Mouse (Mus musculus) kidney, embryonic 15.5 days (tissue): ENCODE measurements at regions not wholly inside any gene's neighbourhood (a gene's known extent, or its start where the extent isn't known, plus 50 kb on each side); places are given as distances from the start of the nearest gene placed in this dataset.
A peak's percentile ranks its signal among the peaks of the same experiment; 100 is the strongest.

Experiments used
- ATAC-seq: fragments of 200-750 bp; cut with Nextera tagmentation; replicated peaks from 2 replicates; pipeline ENCODE4 v1.8.0; 2017; ENCODE audit warnings: moderate TSS enrichment; ENCODE audit not compliant: low FRiP score
- H3K27ac ChIP-seq: fragments of 300-500 bp; sonication (generic); 2 replicates; pipeline ENCODE4 v1.5.1; 2015; ENCODE audit warnings: mild to moderate bottlenecking, inconsistent platforms
- H3K27me3 ChIP-seq: fragments of 300-500 bp; sonication (generic); 2 replicates; pipeline ENCODE4 v1.6.1; 2015; ENCODE audit warnings: inconsistent platforms
- H3K36me3 ChIP-seq: fragments of 300-500 bp; sonication (generic); 2 replicates; pipeline ENCODE4 v1.6.1; 2015; ENCODE audit warnings: inconsistent platforms
- H3K4me1 ChIP-seq: fragments of 300-500 bp; sonication (generic); 2 replicates; pipeline ENCODE4 v1.6.1; 2015; ENCODE audit warnings: inconsistent platforms
- H3K4me2 ChIP-seq: fragments of 300-500 bp; sonication (generic); 2 replicates; pipeline ENCODE4 v1.6.1; 2015; ENCODE audit warnings: moderate library complexity, mild to moderate bottlenecking, inconsistent platforms
- H3K4me3 ChIP-seq: fragments of 300-500 bp; sonication (generic); replicated peaks from 2 replicates; pipeline ENCODE4 v1.5.1; 2015; ENCODE audit warnings: mild to moderate bottlenecking, inconsistent platforms
- H3K9ac ChIP-seq: fragments of 300-500 bp; sonication (generic); 2 replicates; pipeline ENCODE4 v1.6.1; 2015; ENCODE audit warnings: mild to moderate bottlenecking, inconsistent platforms
- H3K9me3 ChIP-seq: fragments of 300-500 bp; sonication (generic); replicated peaks from 2 replicates; pipeline ENCODE4 v1.6.1; 2016; ENCODE audit warnings: inconsistent platforms
- WGBS: fragments of 180-500 bp; shearing (Covaris S2); methylation state at CpG from one replicate; pipeline ENCODE4 v1.1.7; 2015; ENCODE audit warnings: mixed read lengths; 5-methylcytosine and 5-hydroxymethylcytosine counted together

GRCm38 (mm10) chr3:101181958-101182357 lies 71.9 kb upstream of the Ptgfrn start:
- no peak for ATAC-seq
- Histone ChIP-seq H3K9me3 (peaks cover 12% of the 10 kb centered on the region), H3K27me3 (no peaks in the 10 kb centered on the region), H3K4me1 (no peaks in the 10 kb centered on the region), H3K36me3 (no peaks in the 10 kb centered on the region), H3K4me2 (no peak overlapping the region), H3K4me3 (no peak overlapping the region), H3K9ac (no peak overlapping the region), H3K27ac (no peak overlapping the region)
- 87% methylated on average over 11 of the region's 11 CpGs for WGBS

DNA sequence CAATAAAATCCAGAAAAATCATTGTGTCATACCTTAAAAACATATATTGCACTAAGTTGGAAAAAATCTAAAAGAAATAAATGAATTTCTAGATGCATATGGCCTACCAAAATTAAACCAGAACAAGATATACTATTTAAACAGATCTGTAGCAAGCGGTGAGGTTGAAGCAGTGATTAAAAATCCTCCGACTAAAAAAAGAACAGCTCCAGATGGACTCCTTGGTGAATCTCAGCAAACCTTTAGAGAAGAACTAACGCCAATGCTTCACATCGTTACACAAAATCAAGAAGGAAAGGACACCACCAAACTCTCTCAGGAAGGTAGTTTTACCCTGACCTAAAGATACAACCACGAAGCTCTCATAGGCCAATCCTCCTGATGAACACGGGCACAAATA lies 63.9 kb upstream of the Ptgfrn start:
- Histone ChIP-seq H3K27me3 (no peaks in the 10 kb centered on the region), H3K9me3 (peaks cover 9% of the 10 kb centered on the region), H3K9ac (no peak overlapping the region), H3K4me1 (0 out of 2 replicates have a peak, but pooled peaks cover 2% of the 10 kb centered on the region), H3K4me2 (no peak overlapping the region), H3K36me3 (no peaks in the 10 kb centered on the region), H3K27ac (no peak overlapping the region), H3K4me3 (no peak overlapping the region)
- no peak for ATAC-seq
- 91% methylated on average over 6 of the region's 6 CpGs for WGBS

DNA sequence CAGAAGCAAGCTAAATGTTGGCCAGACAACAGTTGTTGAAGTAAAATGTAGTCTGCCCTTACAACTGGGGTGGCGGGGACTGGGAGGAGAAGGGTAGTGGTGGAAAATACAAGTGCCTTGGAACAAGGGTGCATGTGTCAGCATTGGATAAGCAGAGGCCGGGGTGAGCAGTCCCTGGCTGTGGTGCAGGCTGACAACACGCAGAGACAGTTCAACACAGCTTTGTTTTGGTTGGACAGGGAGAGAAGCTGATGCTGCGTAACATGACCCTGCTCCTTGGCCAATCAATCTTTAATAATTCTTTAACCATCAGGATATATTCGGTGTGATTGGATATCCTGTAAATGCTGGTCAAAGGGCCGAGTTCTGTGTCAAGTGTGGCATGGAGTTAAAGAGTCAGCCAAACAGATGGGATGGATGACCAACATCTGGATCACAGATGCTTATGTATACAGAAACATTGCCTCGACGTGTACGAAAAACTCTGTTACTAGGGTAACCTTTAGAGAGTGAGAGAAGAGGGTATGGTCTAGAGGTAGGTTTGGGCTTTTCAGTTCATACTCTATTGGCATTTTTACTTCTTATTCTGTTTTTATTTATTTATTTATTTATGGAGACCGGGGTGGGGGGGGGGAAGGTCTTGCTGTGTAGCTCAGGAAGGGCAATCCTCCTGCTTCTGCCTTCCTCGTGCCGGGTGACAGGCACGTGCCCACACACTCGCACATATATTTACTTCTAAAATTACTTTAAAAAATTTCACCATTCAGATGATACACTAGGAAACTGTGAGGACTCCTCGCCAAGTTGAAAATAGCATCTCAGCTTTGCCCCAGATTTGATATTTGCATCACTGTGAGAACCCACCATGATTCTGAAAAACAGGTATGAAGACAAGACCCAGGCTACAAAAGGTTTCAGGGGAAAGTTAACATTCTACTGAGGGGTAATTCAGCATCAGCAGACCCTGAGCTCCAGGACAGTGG lies 60.2 kb upstream of the Ptgfrn start:
- Histone ChIP-seq H3K4me2 (no peak overlapping the region), H3K4me3 (no peak overlapping the region), H3K9ac (no peak overlapping the region), H3K9me3 (no peaks in the 10 kb centered on the region), H3K36me3 (no peaks in the 10 kb centered on the region), H3K27me3 (no peaks in the 10 kb centered on the region), H3K27ac (no peak overlapping the region), H3K4me1 (0 out of 2 replicates have a peak, but pooled peaks cover 2% of the 10 kb centered on the region)
- 63% methylated on average over 15 of the region's 15 CpGs for WGBS
- no peak for ATAC-seq

DNA sequence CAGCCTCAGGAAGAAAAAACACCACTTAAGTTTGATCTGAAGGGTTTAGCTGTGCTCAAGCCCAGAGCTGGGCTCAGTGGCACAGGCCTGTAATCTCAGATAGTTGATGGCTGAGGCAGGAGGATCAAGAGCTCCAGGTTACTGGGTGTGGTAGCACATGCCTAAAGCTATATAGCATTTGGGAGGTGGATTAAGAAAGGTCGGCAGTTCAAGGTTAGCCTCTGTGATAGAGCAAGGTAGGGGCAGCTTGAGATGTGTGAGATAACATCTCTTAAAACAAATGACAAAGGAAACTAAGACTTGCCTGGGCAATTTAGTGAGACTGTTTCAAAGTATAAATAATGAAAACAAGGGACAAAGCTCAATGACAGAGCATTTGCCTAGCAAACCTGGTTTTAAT lies 56.9 kb upstream of the Ptgfrn start:
- 82% methylated on average over 1 of the region's 1 CpGs for whole genome bisulfite sequencing
- no peaks in the 10 kb centered on the region for H3K36me3 ChIP-seq
- no peaks in the 10 kb centered on the region for H3K27me3 ChIP-seq
- H3K4me3 ChIP-seq = no peak overlapping the region
- ATAC-seq = no peak
- no peak overlapping the region for H3K27ac ChIP-seq
- no peak overlapping the region for H3K4me2 ChIP-seq
- no peaks in the 10 kb centered on the region for H3K9me3 ChIP-seq
- H3K9ac ChIP-seq = no peak overlapping the region
- peaks cover 20% of the 10 kb centered on the region for H3K4me1 ChIP-seq

DNA sequence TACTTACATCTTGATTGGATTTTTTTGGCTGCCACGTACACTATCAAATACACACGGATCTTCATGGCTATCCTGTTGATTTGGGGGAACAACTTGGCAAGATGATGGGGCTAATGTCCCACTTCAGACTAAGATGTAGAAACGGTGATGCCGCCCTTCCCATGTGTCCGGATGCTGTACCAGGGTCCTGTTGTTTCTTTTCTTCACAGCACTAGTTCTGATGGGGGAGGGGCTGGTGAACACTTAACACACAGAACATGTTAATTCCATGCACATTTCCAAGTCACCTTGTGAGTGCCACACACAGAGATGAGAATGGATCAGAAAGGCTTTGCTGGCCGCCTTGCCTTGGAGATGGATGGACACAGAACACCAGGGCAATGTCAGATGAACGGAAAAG lies 56.5 kb upstream of the Ptgfrn start:
- H3K4me1 ChIP-seq = peaks cover 24% of the 10 kb centered on the region
- no peaks in the 10 kb centered on the region for H3K9me3 ChIP-seq
- H3K4me2 ChIP-seq = no peak overlapping the region
- no peaks in the 10 kb centered on the region for H3K27me3 ChIP-seq
- H3K36me3 ChIP-seq = no peaks in the 10 kb centered on the region
- no peak for ATAC-seq
- no peak overlapping the region for H3K9ac ChIP-seq
- no peak overlapping the region for H3K27ac ChIP-seq
- 93% methylated on average over 7 of the region's 7 CpGs for WGBS
- H3K4me3 ChIP-seq = no peak overlapping the region

- H3K4me3 ChIP-seq = no peak overlapping the region
- H3K9me3 ChIP-seq = no peaks in the 10 kb centered on the region
- no peak overlapping the region for H3K9ac ChIP-seq
- no peaks in the 10 kb centered on the region for H3K27me3 ChIP-seq
- peaks cover 29% of the 10 kb centered on the region for H3K4me1 ChIP-seq
- no peak overlapping the region for H3K27ac ChIP-seq
- 47% methylated on average over 6 of the region's 6 CpGs for WGBS
- no peak for ATAC-seq
- no peaks in the 10 kb centered on the region for H3K36me3 ChIP-seq
- H3K4me2 ChIP-seq = no peak overlapping the region
These were observed 55.2 kb upstream of the Ptgfrn start for GRCm38 (mm10) chr3:101165261-101165660.

GRCm38 (mm10) chr3:101164771-101165170 lies 54.7 kb upstream of the Ptgfrn start:
- H3K9me3 ChIP-seq = no peaks in the 10 kb centered on the region
- no peak overlapping the region for H3K4me3 ChIP-seq
- H3K36me3 ChIP-seq = no peaks in the 10 kb centered on the region
- 75% methylated on average over 5 of the region's 5 CpGs for WGBS
- no peak for ATAC-seq
- H3K27me3 ChIP-seq = no peaks in the 10 kb centered on the region
- no peak overlapping the region for H3K4me2 ChIP-seq
- H3K27ac ChIP-seq = no peak overlapping the region
- H3K9ac ChIP-seq = no peak overlapping the region
- peaks cover 27% of the 10 kb centered on the region for H3K4me1 ChIP-seq

- Histone ChIP-seq H3K9ac (no peak overlapping the region), H3K27ac (no peak overlapping the region), H3K9me3 (no peaks in the 10 kb centered on the region), H3K4me1 (peaks cover 27% of the 10 kb centered on the region), H3K27me3 (no peaks in the 10 kb centered on the region), H3K4me3 (no peak overlapping the region), H3K4me2 (no peak overlapping the region), H3K36me3 (no peaks in the 10 kb centered on the region)
- no peak for ATAC-seq
- 77% methylated on average over 4 of the region's 4 CpGs for WGBS
These were observed 53.9 kb upstream of the Ptgfrn start for GRCm38 (mm10) chr3:101163991-101164434.

DNA sequence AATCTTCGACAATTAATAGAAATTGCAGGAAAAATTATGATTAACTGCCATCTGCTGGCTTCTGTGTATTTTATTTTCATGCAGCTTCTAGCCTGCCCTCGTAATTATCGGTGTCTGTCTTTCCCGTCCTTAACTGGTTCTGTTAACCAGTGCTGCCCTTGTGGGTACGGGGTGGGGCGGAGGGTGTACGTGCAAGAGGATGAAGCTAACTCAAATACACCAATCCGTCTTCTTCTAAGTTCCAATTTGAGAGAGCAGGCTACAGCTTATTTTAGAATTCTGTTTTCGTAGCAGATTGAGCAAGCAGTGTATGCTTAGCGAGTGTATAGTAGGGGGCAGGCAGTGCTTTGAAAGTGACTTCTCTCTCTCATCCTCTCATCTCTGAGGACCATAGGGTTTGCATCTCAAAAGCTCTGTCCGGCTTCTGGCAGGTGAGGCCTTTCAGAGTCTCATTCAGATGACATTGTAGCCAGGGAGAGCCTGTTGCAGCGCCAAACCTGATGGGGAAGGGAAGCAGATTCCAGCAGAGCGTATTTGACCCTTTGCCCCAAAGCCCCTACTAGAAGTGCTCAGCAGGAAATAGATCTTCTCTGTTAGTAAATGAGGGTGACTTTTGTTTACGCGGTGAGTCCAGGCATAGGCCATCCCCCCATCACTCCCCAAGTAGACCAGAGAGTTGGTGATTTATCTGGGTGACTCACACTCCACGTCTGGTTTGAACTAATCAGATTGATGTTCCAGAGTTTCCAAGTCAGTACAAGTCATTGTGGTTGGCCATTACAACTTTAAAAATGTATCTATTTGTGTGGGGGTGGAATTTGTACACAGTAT lies 53.3 kb upstream of the Ptgfrn start:
- Histone ChIP-seq H3K27ac (no peak overlapping the region), H3K4me2 (no peak overlapping the region), H3K4me3 (no peak overlapping the region), H3K9me3 (no peaks in the 10 kb centered on the region), H3K36me3 (no peaks in the 10 kb centered on the region), H3K9ac (no peak overlapping the region), H3K4me1 (peaks cover 27% of the 10 kb centered on the region), H3K27me3 (no peaks in the 10 kb centered on the region)
- WGBS = 42% methylated on average over 16 of the region's 16 CpGs
- ATAC-seq = no peak

DNA sequence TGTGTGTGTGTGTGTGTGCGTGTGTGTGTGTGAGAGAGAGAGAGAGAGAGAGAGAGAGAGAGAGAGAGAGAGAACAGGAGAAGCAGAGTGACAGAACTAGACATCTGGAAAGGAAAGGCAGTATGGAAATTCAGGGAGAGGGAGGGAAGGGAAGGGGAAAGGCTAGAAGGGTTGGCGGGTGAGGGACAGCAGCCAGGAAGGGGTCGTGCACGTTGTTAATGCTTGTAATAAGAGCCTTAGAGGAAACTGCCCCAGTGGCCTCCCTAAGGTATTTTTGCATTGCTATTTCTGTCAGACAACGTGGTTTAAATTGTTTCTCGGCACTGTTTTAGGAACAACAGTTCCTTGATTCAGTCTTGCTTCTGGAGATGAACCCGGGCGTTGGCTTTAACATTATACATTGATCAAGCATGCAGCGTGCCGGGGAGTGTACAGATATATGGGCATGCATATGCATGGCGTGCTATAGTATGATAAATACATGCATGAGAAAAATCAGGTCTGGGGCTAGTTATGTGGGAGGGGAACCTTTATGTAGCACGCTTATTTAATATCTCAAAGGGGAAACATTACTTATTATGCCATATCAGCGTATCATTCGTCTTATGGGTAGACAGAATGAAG lies 52.6 kb upstream of the Ptgfrn start:
- H3K4me1 ChIP-seq = peaks cover 27% of the 10 kb centered on the region
- 32% methylated on average over 14 of the region's 14 CpGs for WGBS
- H3K27me3 ChIP-seq = no peaks in the 10 kb centered on the region
- ATAC-seq = no peak
- H3K4me2 ChIP-seq = peak overlapping the region; percentile 17; the same call in 1 of the 2 replicates
- H3K4me3 ChIP-seq = no peak overlapping the region
- no peak overlapping the region for H3K27ac ChIP-seq
- no peaks in the 10 kb centered on the region for H3K36me3 ChIP-seq
- H3K9ac ChIP-seq = no peak overlapping the region
- H3K9me3 ChIP-seq = no peaks in the 10 kb centered on the region

GRCm38 (mm10) chr3:101161941-101162531 lies 52.0 kb upstream of the Ptgfrn start:
- WGBS = 41% methylated on average over 14 of the region's 14 CpGs
- Histone ChIP-seq H3K36me3 (no peaks in the 10 kb centered on the region), H3K4me2 (peak overlapping the region; percentile 36), H3K27ac (no peak overlapping the region), H3K4me1 (peaks cover 27% of the 10 kb centered on the region), H3K9ac (no peak overlapping the region), H3K27me3 (peaks cover under 1% of the 10 kb centered on the region; the same call in 1 of the 2 replicates), H3K9me3 (no peaks in the 10 kb centered on the region), H3K4me3 (no peak overlapping the region)
- peak; percentile 54; the same call in 1 of the 2 replicates for ATAC-seq
